Mouse (Mus musculus): Measurements from ENCODE around the gene Dkkl1. TPM values are rescaled to one million over a fixed set of nuclear protein-coding genes. Genes with fewer than 3 reads are reported as not detected.
A peak's percentile ranks its signal among the peaks of the same experiment; 100 is the strongest.

Dkkl1 gene
- total RNA-seq, 1 experiment from 2014 or later = 37.0 TPM

GRCm38 (mm10) chr7:45232716-45233465, 20.9 kb upstream of the Dkkl1 start:
- no peak for ATAC-seq (replicated peaks in 1 of 2; ENCODE audit: insufficient read depth in 1 of 2, low FRiP score in 2 of 2, low TSS enrichment in 1 of 2, low read depth in 1 of 2, poor library complexity in 2 of 2, severe bottlenecking in 2 of 2)

- no peak for ATAC-seq (replicated peaks in 1 of 2; ENCODE audit: insufficient read depth in 1 of 2, low FRiP score in 2 of 2, low TSS enrichment in 1 of 2, low read depth in 1 of 2, poor library complexity in 2 of 2, severe bottlenecking in 2 of 2)
Measured at GRCm38 (mm10) chr7:45231941-45232340, 20.0 kb upstream of the Dkkl1 start.

GRCm38 (mm10) chr7:45231192-45231591, 19.2 kb upstream of the Dkkl1 start:
- ATAC-seq (replicated peaks in 1 of 2; ENCODE audit: insufficient read depth in 1 of 2, low FRiP score in 2 of 2, low TSS enrichment in 1 of 2, low read depth in 1 of 2, poor library complexity in 2 of 2, severe bottlenecking in 2 of 2) = no peak

DNA sequence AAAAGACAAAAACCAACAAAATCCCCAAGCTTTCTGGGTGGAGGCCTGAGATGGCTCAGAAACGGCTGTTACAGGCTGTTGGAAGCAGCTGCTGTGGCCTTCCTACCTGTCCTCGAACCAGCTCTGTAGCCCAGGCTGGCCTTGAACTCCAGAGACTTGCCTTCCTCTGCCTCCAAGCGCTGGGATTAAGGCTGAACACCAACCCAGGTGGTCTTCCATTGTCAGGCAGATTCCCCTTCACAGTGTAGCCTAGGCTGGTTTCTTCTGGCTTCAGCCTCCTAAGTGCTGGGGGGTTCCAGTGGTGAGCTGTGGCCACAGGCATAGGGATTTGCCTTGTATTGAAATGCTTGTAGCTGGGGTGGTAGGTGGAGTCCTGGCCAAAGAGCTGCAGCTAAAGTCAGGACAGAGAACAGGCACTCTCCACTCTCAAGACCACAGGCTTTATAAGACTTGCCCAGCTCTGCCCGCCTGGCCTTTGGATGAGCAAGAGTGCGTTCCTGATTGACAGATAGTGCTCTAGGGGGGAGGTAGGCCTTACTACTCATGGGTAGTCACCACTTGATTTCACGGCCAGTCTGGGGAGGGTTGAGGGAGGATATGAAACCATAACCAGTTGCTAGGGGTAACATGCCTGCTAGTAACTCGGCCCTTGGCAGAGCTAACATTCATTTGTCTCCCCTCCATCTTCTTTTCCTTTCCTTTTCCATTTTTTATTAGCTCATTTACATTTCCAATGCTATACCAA, 17.7 kb upstream of the Dkkl1 start:
- ATAC-seq (replicated peaks in 1 of 2; ENCODE audit: insufficient read depth in 1 of 2, low FRiP score in 2 of 2, low TSS enrichment in 1 of 2, low read depth in 1 of 2, poor library complexity in 2 of 2, severe bottlenecking in 2 of 2) = no peak

- ATAC-seq (replicated peaks in 1 of 2; ENCODE audit: insufficient read depth in 1 of 2, low FRiP score in 2 of 2, low TSS enrichment in 1 of 2, low read depth in 1 of 2, poor library complexity in 2 of 2, severe bottlenecking in 2 of 2) = no peak
Measured at GRCm38 (mm10) chr7:45229046-45229445, 17.1 kb upstream of the Dkkl1 start.

GRCm38 (mm10) chr7:45228548-45228947, 16.6 kb upstream of the Dkkl1 start:
- no peak for ATAC-seq (replicated peaks in 1 of 2; ENCODE audit: insufficient read depth in 1 of 2, low FRiP score in 2 of 2, low TSS enrichment in 1 of 2, low read depth in 1 of 2, poor library complexity in 2 of 2, severe bottlenecking in 2 of 2)

- ATAC-seq (replicated peaks in 1 of 2; ENCODE audit: insufficient read depth in 1 of 2, low FRiP score in 2 of 2, low TSS enrichment in 1 of 2, low read depth in 1 of 2, poor library complexity in 2 of 2, severe bottlenecking in 2 of 2) = no peak
Measured at GRCm38 (mm10) chr7:45226421-45226820, 14.5 kb upstream of the Dkkl1 start.

DNA sequence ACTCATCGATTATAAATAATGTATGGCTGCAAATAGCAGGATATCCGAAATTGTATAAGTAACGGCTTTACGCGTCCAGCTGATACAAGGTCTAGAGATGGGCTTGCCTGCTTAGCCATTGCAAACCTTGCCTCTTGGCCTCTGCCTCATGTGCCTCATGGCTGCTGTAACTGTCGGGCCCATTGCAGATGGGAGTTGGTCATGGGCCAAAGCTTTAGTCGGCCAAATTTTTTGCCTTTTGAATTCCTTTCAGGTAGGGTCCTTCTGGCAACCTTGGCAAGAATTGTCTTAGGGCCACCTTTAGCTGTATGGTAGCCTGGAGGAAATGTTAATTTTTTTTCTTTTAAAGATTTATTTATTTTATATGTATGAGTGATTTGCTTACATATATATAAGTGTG, 12.9 kb upstream of the Dkkl1 start:
- ATAC-seq (replicated peaks in 1 of 2; ENCODE audit: insufficient read depth in 1 of 2, low FRiP score in 2 of 2, low TSS enrichment in 1 of 2, low read depth in 1 of 2, poor library complexity in 2 of 2, severe bottlenecking in 2 of 2) = no peak

DNA sequence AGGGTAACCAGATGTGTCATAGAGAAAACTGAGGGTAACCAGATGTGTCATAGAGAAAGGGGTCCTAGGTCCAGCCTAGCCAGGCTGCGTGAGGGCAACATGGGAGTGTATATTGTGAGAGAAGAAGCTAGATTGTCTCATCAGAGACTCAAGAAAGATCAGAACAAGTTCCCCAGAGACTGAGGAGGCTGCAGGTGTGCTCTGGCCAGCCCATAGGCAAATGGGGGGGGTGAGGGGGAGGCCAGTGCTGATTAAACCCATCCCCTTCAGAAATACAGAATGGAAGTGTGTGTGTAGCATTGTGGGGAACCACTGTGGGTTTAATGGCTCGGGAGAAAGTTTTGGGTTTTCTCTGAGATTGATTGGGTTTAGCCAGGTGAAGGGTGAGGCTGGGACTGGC, 9.7 kb upstream of the Dkkl1 start:
- ATAC-seq (replicated peaks in 1 of 2; ENCODE audit: insufficient read depth in 1 of 2, low FRiP score in 2 of 2, low TSS enrichment in 1 of 2, low read depth in 1 of 2, poor library complexity in 2 of 2, severe bottlenecking in 2 of 2) = no peak

DNA sequence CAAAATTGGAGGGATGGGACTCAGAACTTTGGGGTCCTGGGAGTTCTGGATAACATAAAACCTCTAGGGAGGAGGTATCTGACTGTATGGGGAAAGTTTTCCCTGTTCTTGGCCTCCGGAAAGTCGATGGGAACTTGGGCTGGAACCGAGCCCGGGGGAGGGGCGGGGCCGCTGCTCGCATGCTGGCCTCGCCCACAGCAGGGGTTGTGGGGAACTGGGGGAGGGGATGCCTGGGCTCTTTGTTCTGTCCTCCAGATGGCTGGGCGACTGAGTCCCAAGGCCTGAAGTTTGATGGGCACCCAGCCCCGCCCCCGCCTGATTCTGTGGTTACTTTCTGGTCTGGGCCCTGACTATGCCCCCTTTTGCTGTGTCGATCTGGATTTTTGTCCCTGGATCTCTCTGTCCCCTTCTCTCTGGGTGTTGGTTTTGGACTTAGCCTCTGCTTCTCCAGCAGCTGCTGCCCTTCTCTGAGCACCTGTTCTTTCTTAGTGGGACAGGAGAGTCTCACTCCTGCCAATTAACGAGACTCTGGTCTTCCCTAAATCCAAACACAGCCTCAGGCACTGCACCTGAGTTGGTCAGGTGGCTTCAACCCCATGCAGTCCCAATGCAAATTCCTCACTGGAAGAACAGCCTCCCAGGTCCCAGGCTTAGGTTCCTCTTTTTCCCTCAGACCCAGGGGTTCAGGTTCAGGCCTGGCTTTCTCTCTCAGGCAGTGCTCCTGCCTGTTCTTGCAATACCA, 4.7 kb upstream of the Dkkl1 start:
- ATAC-seq (replicated peaks in 1 of 2; ENCODE audit: insufficient read depth in 1 of 2, low FRiP score in 2 of 2, low TSS enrichment in 1 of 2, low read depth in 1 of 2, poor library complexity in 2 of 2, severe bottlenecking in 2 of 2) = peak in 1 of 2 experiments; percentile 19; a peak in 2 of 4 replicates

DNA sequence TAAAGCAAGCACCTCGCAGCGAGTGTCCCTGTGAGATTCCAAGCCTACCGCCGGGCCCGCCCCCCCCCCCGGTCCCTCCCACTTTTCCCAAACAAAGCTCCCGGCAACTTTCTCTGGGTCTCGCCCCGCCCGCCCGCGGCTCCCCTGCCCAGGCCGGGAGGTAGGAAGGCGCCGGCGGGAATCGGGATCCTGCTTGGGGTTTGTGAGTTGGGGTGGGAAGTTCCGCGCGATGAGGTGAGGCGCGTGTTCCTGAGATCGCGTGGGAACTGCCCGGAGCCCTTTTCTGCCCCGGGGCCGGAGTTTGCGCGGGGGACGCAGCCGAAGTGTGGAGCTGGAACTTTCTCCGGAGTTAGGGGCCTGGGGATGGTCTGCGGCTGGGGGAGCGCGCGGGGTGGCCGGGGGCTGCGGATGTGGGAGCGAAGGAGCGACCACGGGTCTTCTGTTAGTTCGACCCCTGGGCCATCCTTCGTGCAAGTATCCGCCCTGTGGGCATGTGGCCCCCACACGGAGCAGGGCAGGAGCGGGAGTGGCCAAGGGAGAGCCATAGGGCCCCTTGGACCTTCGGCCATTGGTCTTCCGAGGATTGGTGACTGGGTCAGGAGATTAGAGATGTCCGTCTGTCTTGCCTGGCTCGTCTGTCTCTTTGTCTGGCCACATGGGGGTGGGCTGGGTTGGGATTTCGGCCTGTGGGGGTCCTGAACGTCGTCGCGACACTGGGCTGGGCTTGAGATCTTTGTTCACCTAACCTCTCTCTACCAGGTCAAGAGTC, 3.9 kb upstream of the Dkkl1 start, which contains the start of gene Tead2:
Tead2 (plus strand) TSS at position 81 of the 769 bp plus-strand sequence.
- no peak for ATAC-seq (replicated peaks in 1 of 2; ENCODE audit: insufficient read depth in 1 of 2, low FRiP score in 2 of 2, low TSS enrichment in 1 of 2, low read depth in 1 of 2, poor library complexity in 2 of 2, severe bottlenecking in 2 of 2)

GRCm38 (mm10) chr7:45213708-45214107, 1.8 kb upstream of the Dkkl1 start:
- ATAC-seq (replicated peaks in 1 of 2; ENCODE audit: insufficient read depth in 1 of 2, low FRiP score in 2 of 2, low TSS enrichment in 1 of 2, low read depth in 1 of 2, poor library complexity in 2 of 2, severe bottlenecking in 2 of 2) = no peak

DNA sequence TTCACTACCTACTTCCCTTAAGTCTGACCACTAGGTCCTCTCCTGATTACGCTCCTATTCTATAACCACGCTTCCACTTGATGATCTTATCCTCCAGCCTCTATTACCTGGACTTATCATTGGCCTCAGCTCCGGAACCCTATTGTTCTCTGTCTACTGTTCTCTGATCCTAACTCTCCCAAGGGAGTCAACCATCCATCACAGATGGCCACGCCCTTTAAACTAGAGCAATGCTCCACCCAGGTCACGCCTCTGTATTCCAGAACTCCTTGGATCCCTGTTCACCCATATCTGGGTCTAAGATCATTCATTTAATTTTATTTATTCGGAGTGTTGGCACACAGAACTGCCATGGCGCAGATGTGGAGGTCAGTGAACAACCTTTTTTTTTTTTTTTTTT, 409 bp upstream of the Dkkl1 start:
- no peak for ATAC-seq (replicated peaks in 1 of 2; ENCODE audit: insufficient read depth in 1 of 2, low FRiP score in 2 of 2, low TSS enrichment in 1 of 2, low read depth in 1 of 2, poor library complexity in 2 of 2, severe bottlenecking in 2 of 2)

DNA sequence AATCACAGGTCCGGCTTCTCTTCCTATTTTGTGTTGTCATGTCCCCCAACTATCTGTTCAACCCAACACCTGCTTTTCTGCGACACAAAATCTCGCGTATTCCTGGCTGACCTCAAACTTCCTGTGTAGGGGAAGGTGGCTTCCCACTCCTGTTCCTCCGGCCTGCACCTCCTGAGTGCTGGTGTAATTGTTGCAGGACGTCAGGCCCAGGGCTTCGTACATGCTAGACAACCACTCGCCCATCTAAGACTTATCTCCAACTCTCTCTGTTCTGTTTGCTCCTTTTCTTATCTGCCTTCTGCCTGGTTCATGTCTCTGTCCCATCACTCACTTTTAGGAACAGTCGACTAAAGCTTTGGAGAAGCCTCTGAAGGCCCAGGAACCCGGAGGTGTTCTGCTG, 877 bp downstream of the Dkkl1 start:
- ATAC-seq (replicated peaks in 1 of 2; ENCODE audit: insufficient read depth in 1 of 2, low FRiP score in 2 of 2, low TSS enrichment in 1 of 2, low read depth in 1 of 2, poor library complexity in 2 of 2, severe bottlenecking in 2 of 2) = 0 out of 4 replicates have a peak, but pooled peaks of 1 of the 2 experiments have one; percentile 20

- no peak for ATAC-seq (replicated peaks in 1 of 2; ENCODE audit: insufficient read depth in 1 of 2, low FRiP score in 2 of 2, low TSS enrichment in 1 of 2, low read depth in 1 of 2, poor library complexity in 2 of 2, severe bottlenecking in 2 of 2)
Measured at GRCm38 (mm10) chr7:45208260-45208659, 3.7 kb downstream of the Dkkl1 start.

DNA sequence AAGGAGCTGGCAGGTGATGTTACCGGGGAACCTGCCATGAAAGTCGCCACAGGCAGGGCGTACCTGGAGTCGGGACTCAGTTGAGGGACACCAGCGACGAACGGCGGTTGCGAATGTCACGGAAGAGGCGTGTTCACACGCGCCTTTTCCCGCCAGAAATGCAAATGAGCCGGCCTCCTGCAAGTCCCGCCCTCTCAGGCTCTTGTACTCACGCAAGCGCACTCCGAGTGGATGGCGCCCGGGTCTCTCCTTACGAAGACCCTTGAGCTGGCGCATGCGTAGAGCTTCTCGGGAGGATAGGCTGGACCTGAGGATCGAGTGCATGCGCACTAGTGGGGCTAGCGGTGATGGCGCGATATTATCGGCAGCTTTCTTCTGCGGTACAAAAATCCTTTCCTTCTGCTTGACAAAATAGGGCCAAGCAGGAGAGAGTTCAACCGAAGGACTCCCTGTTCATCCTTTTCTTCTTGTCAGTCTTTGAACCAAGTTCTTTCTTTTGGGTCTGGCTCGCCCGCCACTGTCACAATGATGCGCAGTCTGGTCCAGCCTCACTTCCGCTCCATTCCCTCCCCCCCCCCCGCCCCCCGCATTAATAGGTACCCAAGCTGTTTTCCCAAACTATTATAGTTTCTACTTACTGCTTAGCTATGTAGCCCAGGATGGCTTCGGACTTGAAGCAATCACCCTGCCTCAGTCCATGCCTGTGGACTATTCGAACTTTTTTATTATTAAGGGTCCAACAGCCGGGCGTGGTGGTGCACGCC, 7.4 kb downstream of the Dkkl1 start, which contains the start of gene Ccdc155:
Ccdc155 (minus strand) TSS at position 513 of the 764 bp plus-strand sequence.
- peak; percentile 90 to 94 for ATAC-seq (replicated peaks in 1 of 2; ENCODE audit: insufficient read depth in 1 of 2, low FRiP score in 2 of 2, low TSS enrichment in 1 of 2, low read depth in 1 of 2, poor library complexity in 2 of 2, severe bottlenecking in 2 of 2)

GRCm38 (mm10) chr7:45202654-45203053, 9.3 kb downstream of the Dkkl1 start:
- no peak for ATAC-seq (replicated peaks in 1 of 2; ENCODE audit: insufficient read depth in 1 of 2, low FRiP score in 2 of 2, low TSS enrichment in 1 of 2, low read depth in 1 of 2, poor library complexity in 2 of 2, severe bottlenecking in 2 of 2)

All from hematopoietic stem cell, adult 5-6 weeks (primary cell).